Mouse (Mus musculus) heart, embryonic 14.5 days (tissue): ENCODE measurements around the gene Ramp1. TPM values are rescaled to one million over a fixed set of nuclear protein-coding genes. Genes with fewer than 3 reads are reported as not detected.

Experiments used
- ATAC-seq: fragments of 200-750 bp; cut with Nextera tagmentation; 2 replicates; pipeline ENCODE4 v1.8.0; 2017; ENCODE audit warnings: low read depth, moderate TSS enrichment; ENCODE audit not compliant: insufficient number of reproducible peaks, insufficient read depth, low FRiP score
- H3K27ac ChIP-seq, 2 experiments: fragments of 200-500 bp in 1 of 2; fragments of 300-500 bp in 1 of 2; sonication (generic) in 1 of 2; replicated peaks in 1 of 2; 2 replicates each; pipeline ENCODE4 v1.5.1; 2012 to 2014; ENCODE audit warnings: low read depth in 2 of 2, low read length in 2 of 2, control low read depth in 1 of 2, mild to moderate bottlenecking in 1 of 2, mixed read lengths in 1 of 2; ENCODE audit not compliant: control insufficient read depth in 1 of 2, insufficient read depth in 1 of 2
- H3K27me3 ChIP-seq: fragments of 300-500 bp; sonication (generic); 2 replicates; pipeline ENCODE4 v1.6.1; 2014; ENCODE audit warnings: mild to moderate bottlenecking, low read length, control low read depth; ENCODE audit not compliant: control insufficient read depth, insufficient read depth
- H3K36me3 ChIP-seq: fragments of 300-500 bp; sonication (generic); 2 replicates; pipeline ENCODE4 v1.6.1; 2014; ENCODE audit warnings: mild to moderate bottlenecking, control low read depth, low read length, mixed read lengths; ENCODE audit not compliant: control insufficient read depth, insufficient read depth
- H3K4me1 ChIP-seq, 2 experiments: fragments of 200-500 bp in 1 of 2; fragments of 300-500 bp in 1 of 2; sonication (generic) in 1 of 2; 2 replicates each; pipeline ENCODE4 v1.6.1; 2012 to 2014; ENCODE audit warnings: low read length in 2 of 2, control low read depth in 1 of 2, mixed read lengths in 1 of 2; ENCODE audit not compliant: control insufficient read depth in 2 of 2, insufficient read depth in 2 of 2
- H3K4me2 ChIP-seq: fragments of 300-500 bp; sonication (generic); 2 replicates; pipeline ENCODE4 v1.6.1; 2014; ENCODE audit warnings: mild to moderate bottlenecking, low read length
- H3K4me3 ChIP-seq, 2 experiments: fragments of 200-500 bp in 1 of 2; fragments of 300-500 bp in 1 of 2; sonication (generic) in 1 of 2; 2 replicates each; pipeline ENCODE4 v1.5.1; 2012 to 2014; ENCODE audit warnings: low read length in 2 of 2, mild to moderate bottlenecking in 2 of 2, control low read depth in 1 of 2, low read depth in 1 of 2, moderate library complexity in 1 of 2; ENCODE audit not compliant: control insufficient read depth in 1 of 2, insufficient read depth in 1 of 2
- H3K9ac ChIP-seq: fragments of 300-500 bp; sonication (generic); 2 replicates; pipeline ENCODE4 v1.6.1; 2014; ENCODE audit warnings: mild to moderate bottlenecking, low read length
- H3K9me3 ChIP-seq: fragments of 300-500 bp; sonication (generic); 2 replicates; pipeline ENCODE4 v1.6.1; 2016; ENCODE audit warnings: low read length, control low read depth; ENCODE audit not compliant: control insufficient read depth
- WGBS: fragments of 180-500 bp; shearing (Covaris S2); extraction: QIAGEN DNeasy Blood & Tissue Kit; methylation state at CpG from one replicate; pipeline ENCODE4 v1.1.7; 2014; 5-methylcytosine and 5-hydroxymethylcytosine counted together
- polyA plus RNA-seq: library from polyadenylated mRNA; unstranded; fragments of >200 nt; fragmentation: Nextera tagmentation; extraction: Ambion mirVana; gene quantifications from 2 replicates; pipeline ENCODE4 v1.2.1, GENCODE M21; 2014

The Ramp1 gene
- polyA plus RNA-seq, 1 experiment from 2014 or later = 55.9 TPM

DNA sequence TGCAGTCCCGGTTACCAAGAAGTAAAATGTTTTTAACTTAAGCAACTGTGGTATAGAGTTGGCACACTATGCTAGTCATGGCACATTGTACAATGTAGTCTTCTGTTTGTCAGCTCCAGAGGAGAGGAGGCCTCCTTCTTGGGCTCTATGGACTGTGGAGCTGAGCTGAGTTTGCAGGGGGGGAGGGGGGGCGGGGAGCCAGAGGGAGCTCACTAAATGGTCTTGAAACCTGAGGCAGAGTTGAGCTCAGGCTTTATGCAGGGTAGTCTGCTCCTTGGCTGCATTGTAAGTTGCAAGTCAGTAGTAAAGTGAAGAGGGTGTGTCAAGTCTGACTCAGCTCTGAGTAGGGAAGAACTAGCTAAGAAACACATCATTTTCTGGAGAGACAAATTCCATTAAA, 92.6 kb downstream of the Ramp1 start:
- Histone ChIP-seq H3K36me3 (peaks cover 30% of the 10 kb centered on the region), H3K4me2 (no peak overlapping the region), H3K4me3 (no peak overlapping the region), H3K9ac (no peak overlapping the region), H3K9me3 (no peaks in the 10 kb centered on the region), H3K27me3 (no peaks in the 10 kb centered on the region), H3K27ac (no peak overlapping the region), H3K4me1 (no peaks in the 10 kb centered on the region)
- 94% methylated on average over 2 of the region's 2 CpGs for WGBS
- no peak for ATAC-seq

Other genes starting within 250 kb of the Ramp1 start
- gene Prlh, start 226.7 kb upstream of the Ramp1 start, polyA plus RNA-seq = not detected in 2 replicates
- gene Rab17, start 210.2 kb upstream of the Ramp1 start, polyA plus RNA-seq = 2.5 and 2.7 TPM in 2 replicates
- 151 and 161 TPM in 2 replicates for gene Lrrfip1, start 181.1 kb upstream of the Ramp1 start, polyA plus RNA-seq
- 3.3 and 3.7 TPM in 2 replicates for gene Rbm44, start 34.7 kb upstream of the Ramp1 start, polyA plus RNA-seq
- gene Ube2f, start 70.5 kb downstream of the Ramp1 start, polyA plus RNA-seq = 63.5 and 67.6 TPM in 2 replicates
- gene Scly, start 118.5 kb downstream of the Ramp1 start, polyA plus RNA-seq = 10.6 and 12.1 TPM in 2 replicates
- 0.12 TPM in 1 of 2 replicates, not detected in the other for gene Espnl, start 142.3 kb downstream of the Ramp1 start, polyA plus RNA-seq
- gene Klhl30, start 171.2 kb downstream of the Ramp1 start, polyA plus RNA-seq = 61.8 and 63.4 TPM in 2 replicates
- 0.63 and 2.5 TPM in 2 replicates for gene Erfe, start 186.6 kb downstream of the Ramp1 start, polyA plus RNA-seq
- gene Ilkap, start 219.0 kb downstream of the Ramp1 start, polyA plus RNA-seq = 98.5 and 108 TPM in 2 replicates
- gene Hes6, start 234.2 kb downstream of the Ramp1 start, polyA plus RNA-seq = 67.3 and 71.4 TPM in 2 replicates